Mouse (Mus musculus) myocyte (in vitro differentiated cells): Measurements from ENCODE around the gene Acox1. TPM values are rescaled to one million over a fixed set of nuclear protein-coding genes. Genes with fewer than 3 reads are reported as not detected.

Experiments
- H3K27me3 ChIP-seq: one replicate; pipeline ENCODE4 v1.6.1; 2011; ENCODE audit not compliant: control insufficient read depth, insufficient read depth, insufficient read length
- H3K36me3 ChIP-seq: one replicate; pipeline ENCODE4 v1.6.1; 2011; ENCODE audit not compliant: control insufficient read depth, insufficient read depth
- H3K4me2 ChIP-seq: one replicate; pipeline ENCODE4 v1.6.1; 2011; ENCODE audit warnings: low read depth, control low read depth
- H3K4me3 ChIP-seq: one replicate; pipeline ENCODE4 v1.5.1; 2011; ENCODE audit warnings: mild to moderate bottlenecking, control low read depth, moderate library complexity
- H3K79me2 ChIP-seq: one replicate; pipeline ENCODE4 v1.6.1; 2011; ENCODE audit not compliant: control insufficient read depth, insufficient read depth
- H3ac ChIP-seq: one replicate; pipeline ENCODE4 v1.6.1; 2011; ENCODE audit not compliant: control insufficient read depth, insufficient read length
- CEBPB ChIP-seq: IDR thresholded peaks from 2 replicates; pipeline ENCODE4 v1.6.1; 2011; ENCODE audit warnings: mild to moderate bottlenecking, moderate library complexity; ENCODE audit not compliant: poor library complexity, insufficient read depth, severe bottlenecking
- E2F4 ChIP-seq: IDR thresholded peaks from one replicate; pipeline ENCODE4 v1.6.1; 2011; ENCODE audit warnings: mild to moderate bottlenecking, control low read depth, moderate library complexity; ENCODE audit not compliant: insufficient read depth
- MAX ChIP-seq: IDR thresholded peaks from one replicate; pipeline ENCODE4 v1.6.1; 2011; ENCODE audit warnings: low read depth, mild to moderate bottlenecking, control low read depth
- MYOD1 ChIP-seq, 3 experiments: IDR thresholded peaks; one replicate each; pipeline ENCODE4 v1.6.1; 2011; ENCODE audit warnings: control low read depth in 2 of 3, low read depth in 2 of 3, mild to moderate bottlenecking in 2 of 3, moderate library complexity in 1 of 3; ENCODE audit not compliant: insufficient read length in 2 of 3, control insufficient read depth in 1 of 3
- MYOG ChIP-seq, 3 experiments: IDR thresholded peaks; one replicate each; pipeline ENCODE4 v1.6.1; 2011; ENCODE audit warnings: control low read depth in 2 of 3, low read depth in 2 of 3, mild to moderate bottlenecking in 2 of 3; ENCODE audit not compliant: insufficient read length in 2 of 3, control insufficient read depth in 1 of 3, insufficient read depth in 1 of 3
- POLR2A ChIP-seq: IDR thresholded peaks from one replicate; pipeline ENCODE4 v1.6.1; 2011; ENCODE audit warnings: low read depth, mild to moderate bottlenecking, control low read depth, moderate library complexity; ENCODE audit not compliant: insufficient read length
- POLR2AphosphoS2 ChIP-seq: IDR thresholded peaks from one replicate; pipeline ENCODE4 v1.6.1; 2011; ENCODE audit warnings: low read depth, control low read depth; ENCODE audit not compliant: insufficient read length
- REST ChIP-seq: IDR thresholded peaks from one replicate; pipeline ENCODE4 v1.6.1; 2011; ENCODE audit warnings: mild to moderate bottlenecking, control low read depth, moderate library complexity; ENCODE audit not compliant: insufficient read depth, insufficient read length
- SRF ChIP-seq: IDR thresholded peaks from one replicate; pipeline ENCODE4 v1.6.1; 2011; ENCODE audit warnings: low read depth; ENCODE audit not compliant: control insufficient read depth, insufficient read length
- TCF12 ChIP-seq: IDR thresholded peaks from one replicate; pipeline ENCODE4 v1.6.1; 2011; ENCODE audit warnings: mild to moderate bottlenecking, control low read depth; ENCODE audit not compliant: poor library complexity, insufficient read depth, severe bottlenecking
- TCF3 ChIP-seq: IDR thresholded peaks from one replicate; pipeline ENCODE4 v1.6.1; 2011; ENCODE audit warnings: low read depth, control low read depth; ENCODE audit not compliant: insufficient read length
- USF1 ChIP-seq: IDR thresholded peaks from one replicate; pipeline ENCODE4 v1.6.1; 2011; ENCODE audit warnings: low read depth, mild to moderate bottlenecking, control low read depth, moderate library complexity
- polyA plus RNA-seq: library from polyadenylated mRNA; unstranded; fragments of >200 nt; fragmentation: generic; extraction: Trizol; gene quantifications from one replicate; pipeline ENCODE4 v1.2.1, GENCODE M21; 2012; ENCODE audit warnings: missing spikeins

Acox1 gene
- polyA plus RNA-seq, 1 experiment: 36.4 TPM

GRCm38 (mm10) chr11:116167884-116168439 is 30.9 kb downstream of the Acox1 start, which contains the start of gene Fbf1:
Gene Fbf1, minus strand, starts transcription at chr11:116168166.
- Histone ChIP-seq H3K27me3 (no peaks in the 10 kb centered on the region), H3K4me2 (peak within 1 kb of the TSS; percentile 97), H3K36me3 (peaks cover 9% of the 10 kb centered on the region), H3K4me3 (peak within 1 kb of the TSS; percentile 54), H3ac (peak within 1 kb of the TSS; percentile 14), H3K79me2 (peaks cover 18% of the 10 kb centered on the region)
- TF ChIP-seq POLR2A (peak; percentile 98), SRF (peak; percentile 61), REST (no peak), TCF12 (no peak), USF1 (no peak), MYOG (IDR thresholded peaks at IDR 0.05; ENCODE audit: control insufficient read depth in 1 of 3, insufficient read depth in 1 of 3, insufficient read length in 2 of 3, low read depth in 2 of 3) (peak in 1 of 3 experiments; percentile 25), TCF3 (no peak), POLR2AphosphoS2 (peak; percentile 95), MAX (no peak), CEBPB (no peak), E2F4 (no peak), MYOD1 (IDR thresholded peaks at IDR 0.05; ENCODE audit: control insufficient read depth in 1 of 3, insufficient read length in 2 of 3, low read depth in 2 of 3) (peak in 1 of 3 experiments; percentile 9)

GRCm38 (mm10) chr11:116167232-116167631 is 31.6 kb downstream of the Acox1 start:
- TF ChIP-seq USF1 (no peak), MYOG (IDR thresholded peaks at IDR 0.05; ENCODE audit: control insufficient read depth in 1 of 3, insufficient read depth in 1 of 3, insufficient read length in 2 of 3, low read depth in 2 of 3) (no peak), POLR2A (no peak)
- H3K79me2 ChIP-seq: peaks cover 18% of the 10 kb centered on the region
- peaks cover 9% of the 10 kb centered on the region for H3K36me3 ChIP-seq
- H3ac ChIP-seq: peak overlapping the region; percentile 14
- peak overlapping the region; percentile 97 for H3K4me2 ChIP-seq
- peak overlapping the region; percentile 54 for H3K4me3 ChIP-seq
- H3K27me3 ChIP-seq: no peaks in the 10 kb centered on the region

- no peak overlapping the region for H3K4me2 ChIP-seq
- H3K79me2 ChIP-seq: peaks cover 21% of the 10 kb centered on the region
- H3K4me3 ChIP-seq: no peak overlapping the region
- H3K36me3 ChIP-seq: peaks cover 17% of the 10 kb centered on the region
- no peaks in the 10 kb centered on the region for H3K27me3 ChIP-seq
- H3ac ChIP-seq: no peak overlapping the region
- no peak for TF ChIP-seq REST
Observed at GRCm38 (mm10) chr11:116163002-116163401, 35.8 kb downstream of the Acox1 start.

- TF ChIP-seq MYOD1 (IDR thresholded peaks at IDR 0.05; ENCODE audit: control insufficient read depth in 1 of 3, insufficient read length in 2 of 3, low read depth in 2 of 3): no peak
- TF ChIP-seq MYOG (IDR thresholded peaks at IDR 0.05; ENCODE audit: control insufficient read depth in 1 of 3, insufficient read depth in 1 of 3, insufficient read length in 2 of 3, low read depth in 2 of 3): no peak
- TF ChIP-seq E2F4: no peak
- no peak for TF ChIP-seq MAX
- no peak for TF ChIP-seq SRF
- no peak for TF ChIP-seq TCF12
- no peak for TF ChIP-seq POLR2AphosphoS2
- TF ChIP-seq POLR2A: no peak
- TF ChIP-seq REST: no peak
- no peak for TF ChIP-seq USF1
- TF ChIP-seq CEBPB: no peak
- TF ChIP-seq TCF3: no peak
- H3K79me2 ChIP-seq: peaks cover 21% of the 10 kb centered on the region
- no peak overlapping the region for H3K4me3 ChIP-seq
- H3K4me2 ChIP-seq: no peak overlapping the region
- no peak overlapping the region for H3ac ChIP-seq
- H3K27me3 ChIP-seq: no peaks in the 10 kb centered on the region
- peaks cover 25% of the 10 kb centered on the region for H3K36me3 ChIP-seq
Observed at GRCm38 (mm10) chr11:116162146-116162545, 36.7 kb downstream of the Acox1 start.

- no peak overlapping the region for H3ac ChIP-seq
- H3K4me2 ChIP-seq: no peak overlapping the region
- no peaks in the 10 kb centered on the region for H3K27me3 ChIP-seq
- H3K4me3 ChIP-seq: no peak overlapping the region
- no peak for TF ChIP-seq E2F4
- no peak for TF ChIP-seq POLR2A
- peaks cover 32% of the 10 kb centered on the region for H3K36me3 ChIP-seq
- H3K79me2 ChIP-seq: peaks cover 14% of the 10 kb centered on the region
Observed at GRCm38 (mm10) chr11:116161312-116161711, 37.5 kb downstream of the Acox1 start.
